8 mouse cellular contexts compared by ENCODE assay signal in the genomic region with DNA sequence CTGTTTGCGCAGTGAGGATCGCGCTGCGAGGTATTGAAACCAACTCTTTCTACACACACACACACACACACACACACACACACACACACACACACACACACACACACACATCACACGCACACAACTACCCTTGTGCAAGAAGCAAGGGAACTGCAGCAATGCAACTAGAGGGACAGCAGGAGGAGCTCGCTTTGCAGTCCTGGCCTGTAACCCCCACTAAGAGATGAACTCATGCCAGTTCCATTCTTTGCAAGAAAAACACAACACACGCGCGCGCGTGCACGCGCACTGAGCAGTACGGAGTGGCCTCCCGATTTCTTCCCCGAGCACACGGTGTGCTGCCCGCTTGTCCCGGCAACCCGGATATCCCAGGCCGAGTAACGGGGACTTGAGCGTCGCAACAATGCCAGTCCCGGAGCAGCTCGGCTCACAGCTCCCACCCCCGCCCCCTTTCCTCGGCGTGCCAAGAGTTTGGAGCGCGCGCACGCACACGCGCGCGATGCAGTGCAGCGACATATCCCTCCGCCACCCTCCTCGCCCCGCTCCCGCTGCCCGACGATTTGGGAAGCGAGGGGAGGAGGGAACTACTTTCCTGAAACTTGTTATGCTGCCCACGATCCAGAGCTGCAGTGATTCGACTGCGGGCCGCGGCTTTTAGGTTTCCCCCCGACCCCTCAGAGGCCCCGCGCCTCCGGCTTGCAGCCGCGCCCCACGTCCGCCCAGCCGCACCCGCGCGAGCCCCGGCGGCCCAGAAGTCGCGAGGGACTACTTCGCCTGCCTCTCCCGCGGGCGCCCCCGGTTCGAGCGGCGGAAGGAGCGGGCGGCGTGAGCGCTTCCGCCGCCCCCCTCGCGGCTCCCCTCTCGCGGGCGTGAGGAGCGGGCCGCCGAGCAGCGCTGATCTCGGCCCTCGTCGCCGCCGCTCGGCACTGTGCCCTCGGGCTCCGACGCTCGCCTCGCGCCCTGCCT. TPM values are rescaled to one million over a fixed set of nuclear protein-coding genes. Genes with fewer than 3 reads are reported as not detected.
A peak's percentile ranks its signal among the peaks of the same experiment; 100 is the strongest.
DNase-seq lines count a peak whose midpoint lies in the region; ATAC-seq and TF ChIP-seq lines count a peak whose summit lies in the region.

No protein-coding gene starts in this region.

- peak overlapping the region; percentile 84 for H3K4me3 ChIP-seq in forebrain, embryonic 10.5 days
- peak overlapping the region; percentile 84 for H3K4me3 ChIP-seq in heart, embryonic 15.5 days
- peak overlapping the region; percentile 81 to 90 for H3K4me3 ChIP-seq in liver, embryonic 14.5 days (ENCODE audit: insufficient read depth in 1 of 2, low read depth in 2 of 2, low read length in 2 of 2)
- H3K4me3 ChIP-seq in neural tube, embryonic 11.5 days (ENCODE audit: low read depth, low read length) = peak overlapping the region; percentile 86
- H3K4me3 ChIP-seq in stomach, postnatal 0 days (ENCODE audit: low read depth, low read length) = peak overlapping the region; percentile 90

- H3K9me3 ChIP-seq in forebrain, embryonic 10.5 days = no peaks in the 10 kb centered on the region
- no peaks in the 10 kb centered on the region for H3K9me3 ChIP-seq in heart, embryonic 15.5 days (replicated peaks)
- H3K9me3 ChIP-seq in liver, embryonic 14.5 days (ENCODE audit: control insufficient read depth, low read length) = no peaks in the 10 kb centered on the region
- H3K9me3 ChIP-seq in neural tube, embryonic 11.5 days (ENCODE audit: control insufficient read depth, low read length) = no peaks in the 10 kb centered on the region
- H3K9me3 ChIP-seq in stomach, postnatal 0 days (ENCODE audit: control insufficient read depth, low read length) = no peaks in the 10 kb centered on the region

- peak; percentile 72 to 75 for DNase-seq in CD8-positive naive resting alpha-beta T cell, adult 2 months (ENCODE audit: low read depth in 2 of 2, low spot score in 2 of 2)
- peak; percentile 81 for DNase-seq in c-Kit-positive CD71-negative TER-119-negative erythroid progenitor cells, embryonic 14.5 days (ENCODE audit: low read depth)
- peak; percentile 90 for DNase-seq in forebrain, embryonic 10.5 days (ENCODE audit: extremely low spot score, low spot score)
- peak; percentile 89 to 96 for DNase-seq in kidney, postnatal 25 days
- DNase-seq in liver, embryonic 14.5 days (ENCODE audit: low read depth in 3 of 3, low spot score in 3 of 3) = peak; percentile 70 to 73 (median 72)
- DNase-seq in neural tube, embryonic 11.5 days (ENCODE audit: low spot score) = peak; percentile 98
- DNase-seq in stomach, postnatal 0 days (ENCODE audit: low spot score) = peak; percentile 92

- H3K4me2 ChIP-seq in heart, embryonic 15.5 days = peak overlapping the region; percentile 84
- peak overlapping the region; percentile 92 for H3K4me2 ChIP-seq in liver, embryonic 14.5 days (ENCODE audit: low read depth)
- peak overlapping the region; percentile 73 for H3K4me2 ChIP-seq in neural tube, embryonic 11.5 days (ENCODE audit: low read depth)
- peak overlapping the region; percentile 69 for H3K4me2 ChIP-seq in stomach, postnatal 0 days (replicated peaks; ENCODE audit: low read depth)

- TF ChIP-seq CTCF in liver, embryonic 14.5 days (IDR thresholded peaks at IDR 0.05; ENCODE audit: low read depth) = peak; percentile 59
- TF ChIP-seq CTCF in stomach, postnatal 0 days (IDR thresholded peaks at IDR 0.05; ENCODE audit: low read depth) = peak; percentile 76

- H3K27ac ChIP-seq in forebrain, embryonic 10.5 days = peak overlapping the region; percentile 99
- H3K27ac ChIP-seq in heart, embryonic 15.5 days = peak overlapping the region; percentile 99
- H3K27ac ChIP-seq in liver, embryonic 14.5 days = peak overlapping the region; percentile 60; the same call in 1 of the 2 replicates
- peak overlapping the region; percentile 99 for H3K27ac ChIP-seq in neural tube, embryonic 11.5 days (ENCODE audit: low read depth, low read length)
- H3K27ac ChIP-seq in stomach, postnatal 0 days (replicated peaks) = peak overlapping the region; percentile 99

- under 1% methylated on average over 97 of the region's 101 CpGs for WGBS in forebrain, embryonic 10.5 days
- under 1% methylated on average over 97 of the region's 101 CpGs for WGBS in heart, embryonic 15.5 days
- WGBS in liver, embryonic 14.5 days (ENCODE audit: insufficient replicate concordance) = under 1% methylated on average over 91 of the region's 101 CpGs
- WGBS in neural tube, embryonic 11.5 days = under 1% methylated on average over 68 of the region's 101 CpGs
- WGBS in stomach, postnatal 0 days = under 1% methylated on average over 75 of the region's 101 CpGs

- H3K9ac ChIP-seq in heart, embryonic 15.5 days = peak overlapping the region; percentile 94
- peak overlapping the region; percentile 77 for H3K9ac ChIP-seq in liver, embryonic 14.5 days (replicated peaks)
- H3K9ac ChIP-seq in neural tube, embryonic 11.5 days (ENCODE audit: low read length) = peak overlapping the region; percentile 96
- H3K9ac ChIP-seq in stomach, postnatal 0 days (ENCODE audit: low read length) = peak overlapping the region; percentile 97

- TF ChIP-seq EP300 in liver, embryonic 14.5 days (IDR thresholded peaks at IDR 0.05; ENCODE audit: low read depth) = no peak
- TF ChIP-seq EP300 in stomach, postnatal 0 days (optimal IDR thresholded peaks at IDR 0.05) = no peak

- no peaks in the 10 kb centered on the region for H3K36me3 ChIP-seq in forebrain, embryonic 10.5 days (replicated peaks)
- no peaks in the 10 kb centered on the region for H3K36me3 ChIP-seq in heart, embryonic 15.5 days
- H3K36me3 ChIP-seq in liver, embryonic 14.5 days (replicated peaks; ENCODE audit: control insufficient read depth, insufficient read depth, low read depth) = no peaks in the 10 kb centered on the region
- no peaks in the 10 kb centered on the region for H3K36me3 ChIP-seq in neural tube, embryonic 11.5 days (ENCODE audit: control insufficient read depth, insufficient read depth, low read length)
- H3K36me3 ChIP-seq in stomach, postnatal 0 days (ENCODE audit: control insufficient read depth, insufficient read depth, low read length) = no peaks in the 10 kb centered on the region

- peaks cover 20% of the 10 kb centered on the region for H3K27me3 ChIP-seq in forebrain, embryonic 10.5 days (ENCODE audit: poor library complexity, severe bottlenecking)
- no peaks in the 10 kb centered on the region for H3K27me3 ChIP-seq in heart, embryonic 15.5 days
- H3K27me3 ChIP-seq in liver, embryonic 14.5 days (ENCODE audit: control insufficient read depth, insufficient read depth, low read length) = no peaks in the 10 kb centered on the region
- no peaks in the 10 kb centered on the region for H3K27me3 ChIP-seq in neural tube, embryonic 11.5 days (ENCODE audit: control insufficient read depth, insufficient read depth, low read length)
- no peaks in the 10 kb centered on the region for H3K27me3 ChIP-seq in stomach, postnatal 0 days (ENCODE audit: control insufficient read depth, insufficient read depth, low read length)

- peaks cover 36% of the 10 kb centered on the region for H3K4me1 ChIP-seq in forebrain, embryonic 10.5 days
- peaks cover 18% of the 10 kb centered on the region for H3K4me1 ChIP-seq in heart, embryonic 15.5 days (replicated peaks)
- H3K4me1 ChIP-seq in liver, embryonic 14.5 days (replicated peaks; ENCODE audit: control insufficient read depth in 2 of 2, insufficient read depth in 2 of 2, low read length in 1 of 2) = peaks cover 0 to 8% of the 10 kb centered on the region in 2 experiments; a peak in 3 of 4 replicates
- peaks cover 8% of the 10 kb centered on the region for H3K4me1 ChIP-seq in neural tube, embryonic 11.5 days (ENCODE audit: control insufficient read depth, insufficient read depth, low read length)
- no peaks in the 10 kb centered on the region for H3K4me1 ChIP-seq in stomach, postnatal 0 days (replicated peaks; ENCODE audit: control insufficient read depth, insufficient read depth)

- peak; percentile 82 for ATAC-seq in heart, embryonic 15.5 days (replicated peaks; ENCODE audit: insufficient number of reproducible peaks, insufficient read depth, low FRiP score, low read depth)
- ATAC-seq in liver, embryonic 14.5 days (ENCODE audit: insufficient read depth) = peak; percentile 70
- peak; percentile 79 for ATAC-seq in neural tube, embryonic 11.5 days (ENCODE audit: insufficient read depth, low FRiP score, low TSS enrichment)
- ATAC-seq in stomach, postnatal 0 days (ENCODE audit: low FRiP score, low TSS enrichment) = peak; percentile 84

RNA-seq across cellular contexts. Expression of a gene that starts 0.6 kb away (rescaled TPM):
- 7.2 and 7.4 TPM in 2 replicates for polyA plus RNA-seq in forebrain, embryonic 10.5 days (2016; fragmentation: Nextera tagmentation; extraction: Ambion mirVana)
- 6.9 and 7.6 TPM in 2 replicates for polyA plus RNA-seq in heart, embryonic 15.5 days (2015; fragmentation: Nextera tagmentation; extraction: Ambion mirVana)
- 1.5 and 2.4 TPM in 2 replicates for polyA plus RNA-seq in liver, embryonic 14.5 days (2012; rRNA removed)
- 2.7 and 3.4 TPM in 2 replicates for polyA plus RNA-seq in liver, embryonic 14.5 days (2014; fragmentation: Nextera tagmentation; extraction: Ambion mirVana)
- 23.4 and 23.5 TPM in 2 replicates for polyA plus RNA-seq in neural tube, embryonic 11.5 days (2014; fragmentation: Nextera tagmentation; extraction: Ambion mirVana)
- 5.8 and 5.9 TPM in 2 replicates for polyA plus RNA-seq in stomach, postnatal 0 days (2015; fragmentation: Nextera tagmentation; extraction: Ambion mirVana)

Comparison
In these comparisons a context has a peak if more than half of its experiments do, and no peak if none do; other contexts are left out.
1. Peak in every context shown above with its lines: DNase-seq, ATAC-seq, H3K4me3 ChIP-seq and H3K27ac ChIP-seq.